Mouse (Mus musculus): ENCODE results near the gene Efhc1. TPM values are rescaled to one million over a fixed set of nuclear protein-coding genes. Genes with fewer than 3 reads are reported as not detected.

Efhc1 gene
- polyA plus RNA-seq (2012; ENCODE audit: insufficient read depth, insufficient read length, low replicate concordance, missing spikeins), result not detected in 2 replicates

- TF ChIP-seq POLR2A (IDR thresholded peaks at IDR 0.05; ENCODE audit: insufficient read depth, low read depth, low read length), result peak; percentile 85
- no peak for TF ChIP-seq CTCF (IDR thresholded peaks at IDR 0.05; ENCODE audit: insufficient read depth, low read depth, low read length)
- H3K27ac ChIP-seq (ENCODE audit: insufficient read depth, low read depth, low read length), result peak within 1 kb of the TSS; percentile 96
Observed at GRCm38 (mm10) chr1:20951300-20951763, at the start of gene Efhc1. TSS of gene Efhc1 (plus strand) at chr1:20951626.

GRCm38 (mm10) chr1:20905501-20906127 lies 45.8 kb upstream of the Efhc1 start:
- WGBS, result 55% methylated on average over 8 of the region's 8 CpGs
- Histone ChIP-seq H3K27ac (ENCODE audit: insufficient read depth, low read depth, low read length) (peak overlapping the region; percentile 64; the same call in 1 of the 2 replicates), H3K4me3 (ENCODE audit: insufficient read depth, low read depth, low read length) (no peak overlapping the region), H3K4me1 (ENCODE audit: control insufficient read depth, insufficient read depth, low read length) (no peaks in the 10 kb centered on the region)
- TF ChIP-seq POLR2A (IDR thresholded peaks at IDR 0.05; ENCODE audit: insufficient read depth, low read depth, low read length), result no peak
- no peak for TF ChIP-seq CTCF (IDR thresholded peaks at IDR 0.05; ENCODE audit: insufficient read depth, low read depth, low read length)

More at GRCm38 (mm10) chr1:20951300-20951763, at the start of gene Efhc1:
- 1% methylated on average over 23 of the region's 23 CpGs for WGBS
- H3K4me1 ChIP-seq (ENCODE audit: control insufficient read depth, insufficient read depth, low read length), result peaks cover 7% of the 10 kb centered on the region
- peak within 1 kb of the TSS; percentile 62 for H3K4me3 ChIP-seq (ENCODE audit: insufficient read depth, low read depth, low read length)

- Histone ChIP-seq H3K4me1 (ENCODE audit: control insufficient read depth, insufficient read depth, low read length) (no peaks in the 10 kb centered on the region), H3K27ac (ENCODE audit: insufficient read depth, low read depth, low read length) (peak overlapping the region; percentile 64; the same call in 1 of the 2 replicates), H3K4me3 (ENCODE audit: insufficient read depth, low read depth, low read length) (no peak overlapping the region)
- WGBS, result 47% methylated on average over 9 of the region's 9 CpGs
- TF ChIP-seq POLR2A (IDR thresholded peaks at IDR 0.05; ENCODE audit: insufficient read depth, low read depth, low read length) (no peak), CTCF (IDR thresholded peaks at IDR 0.05; ENCODE audit: insufficient read depth, low read depth, low read length) (no peak)
Observed at GRCm38 (mm10) chr1:20906128-20906515, 45.3 kb upstream of the Efhc1 start.

GRCm38 (mm10) chr1:20908541-20908940 lies 42.9 kb upstream of the Efhc1 start:
- peak overlapping the region; percentile 46; the same call in 1 of the 2 replicates for H3K27ac ChIP-seq (ENCODE audit: insufficient read depth, low read depth, low read length)
- H3K4me1 ChIP-seq (ENCODE audit: control insufficient read depth, insufficient read depth, low read length), result peaks cover 4% of the 10 kb centered on the region
- no peak overlapping the region for H3K4me3 ChIP-seq (ENCODE audit: insufficient read depth, low read depth, low read length)
- no peak for TF ChIP-seq POLR2A (IDR thresholded peaks at IDR 0.05; ENCODE audit: insufficient read depth, low read depth, low read length)
- 71% methylated on average over 4 of the region's 4 CpGs for WGBS

GRCm38 (mm10) chr1:20912115-20912514 lies 39.3 kb upstream of the Efhc1 start:
- H3K27ac ChIP-seq (ENCODE audit: insufficient read depth, low read depth, low read length), result peak overlapping the region; percentile 12; the same call in 1 of the 2 replicates
- no peak overlapping the region for H3K4me3 ChIP-seq (ENCODE audit: insufficient read depth, low read depth, low read length)
- H3K4me1 ChIP-seq (ENCODE audit: control insufficient read depth, insufficient read depth, low read length), result peaks cover 10% of the 10 kb centered on the region
- TF ChIP-seq CTCF (IDR thresholded peaks at IDR 0.05; ENCODE audit: insufficient read depth, low read depth, low read length), result no peak
- TF ChIP-seq POLR2A (IDR thresholded peaks at IDR 0.05; ENCODE audit: insufficient read depth, low read depth, low read length), result no peak
- 32% methylated on average over 2 of the region's 2 CpGs for WGBS

GRCm38 (mm10) chr1:20912527-20913171 lies 38.8 kb upstream of the Efhc1 start:
- TF ChIP-seq POLR2A (IDR thresholded peaks at IDR 0.05; ENCODE audit: insufficient read depth, low read depth, low read length) (no peak), CTCF (IDR thresholded peaks at IDR 0.05; ENCODE audit: insufficient read depth, low read depth, low read length) (no peak)
- Histone ChIP-seq H3K4me3 (ENCODE audit: insufficient read depth, low read depth, low read length) (no peak overlapping the region), H3K4me1 (ENCODE audit: control insufficient read depth, insufficient read depth, low read length) (peaks cover 10% of the 10 kb centered on the region), H3K27ac (ENCODE audit: insufficient read depth, low read depth, low read length) (peak overlapping the region; percentile 12; the same call in 1 of the 2 replicates)
- WGBS, result 46% methylated on average over 13 of the region's 13 CpGs

GRCm38 (mm10) chr1:20914769-20915168 lies 36.7 kb upstream of the Efhc1 start:
- no peak overlapping the region for H3K4me3 ChIP-seq (ENCODE audit: insufficient read depth, low read depth, low read length)
- peaks cover 10% of the 10 kb centered on the region for H3K4me1 ChIP-seq (ENCODE audit: control insufficient read depth, insufficient read depth, low read length)
- no peak overlapping the region for H3K27ac ChIP-seq (ENCODE audit: insufficient read depth, low read depth, low read length)
- WGBS, result 95% methylated on average over 3 of the region's 3 CpGs
- TF ChIP-seq POLR2A (IDR thresholded peaks at IDR 0.05; ENCODE audit: insufficient read depth, low read depth, low read length), result no peak
- no peak for TF ChIP-seq CTCF (IDR thresholded peaks at IDR 0.05; ENCODE audit: insufficient read depth, low read depth, low read length)

- TF ChIP-seq CTCF (IDR thresholded peaks at IDR 0.05; ENCODE audit: insufficient read depth, low read depth, low read length) (no peak), POLR2A (IDR thresholded peaks at IDR 0.05; ENCODE audit: insufficient read depth, low read depth, low read length) (no peak)
- no peak overlapping the region for H3K27ac ChIP-seq (ENCODE audit: insufficient read depth, low read depth, low read length)
- peaks cover 10% of the 10 kb centered on the region for H3K4me1 ChIP-seq (ENCODE audit: control insufficient read depth, insufficient read depth, low read length)
- H3K4me3 ChIP-seq (ENCODE audit: insufficient read depth, low read depth, low read length), result no peak overlapping the region
- 86% methylated on average over 5 of the region's 5 CpGs for WGBS
Observed at GRCm38 (mm10) chr1:20915608-20916007, 35.8 kb upstream of the Efhc1 start.

- TF ChIP-seq CTCF (IDR thresholded peaks at IDR 0.05; ENCODE audit: insufficient read depth, low read depth, low read length) (no peak), POLR2A (IDR thresholded peaks at IDR 0.05; ENCODE audit: insufficient read depth, low read depth, low read length) (no peak)
- Histone ChIP-seq H3K4me3 (ENCODE audit: insufficient read depth, low read depth, low read length) (no peak overlapping the region), H3K4me1 (ENCODE audit: control insufficient read depth, insufficient read depth, low read length) (peaks cover 9% of the 10 kb centered on the region), H3K27ac (ENCODE audit: insufficient read depth, low read depth, low read length) (no peak overlapping the region)
- 77% methylated on average over 6 of the region's 6 CpGs for WGBS
Observed at GRCm38 (mm10) chr1:20917496-20918050, 33.9 kb upstream of the Efhc1 start.
